Mouse (Mus musculus): ENCODE data around the gene Tas2r113.
"Not testable (repeated sequence)": the region's sequence is repeated elsewhere in the genome, so short reads cannot be mapped to it uniquely, and the experiment has no call there.

The Tas2r113 gene

DNA sequence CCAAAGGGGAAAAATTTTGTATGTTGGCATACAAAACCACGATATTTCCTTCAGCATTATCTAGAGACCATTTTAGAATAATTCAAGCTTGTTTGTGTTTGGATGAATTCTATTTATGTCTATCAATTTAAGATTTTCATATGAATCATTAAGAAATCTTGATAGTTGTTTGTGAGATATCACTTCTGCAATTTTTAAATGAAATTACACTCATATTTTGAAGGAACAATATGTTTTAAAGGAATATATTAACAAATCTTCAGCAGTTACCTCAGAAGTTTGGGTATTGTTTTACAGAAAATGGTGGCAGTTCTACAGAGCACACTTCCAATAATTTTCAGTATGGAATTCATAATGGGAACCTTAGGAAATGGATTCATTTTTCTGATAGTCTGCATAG, at the start of gene Tas2r113:
Tas2r113 (plus strand) TSS at position 301 of the 400 bp plus-strand sequence.
- in situ Hi-C loops (cut with MboI, MseI), result no loop called here

DNA sequence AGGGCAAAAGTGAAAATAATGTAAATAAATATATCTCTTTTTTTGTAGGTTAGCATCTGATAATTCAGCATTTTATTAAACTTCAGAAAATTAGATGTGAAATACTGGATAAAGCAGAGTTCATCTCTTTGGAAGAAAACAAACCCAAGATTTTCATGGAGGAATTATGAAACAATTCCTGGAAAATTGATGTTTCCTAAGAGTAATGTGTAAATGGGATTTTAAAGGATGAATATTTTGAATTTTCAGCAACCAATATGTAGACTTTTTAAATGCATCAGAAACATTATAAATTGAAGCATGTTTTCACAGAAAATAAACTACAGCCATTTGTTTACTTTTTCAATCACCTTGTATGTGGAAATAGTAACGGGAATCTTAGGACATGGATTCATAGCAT, 46.0 kb upstream of the Tas2r113 start, which contains the start of gene Tas2r123:
Tas2r123 (plus strand) TSS at position 301 of the 400 bp plus-strand sequence.
- in situ Hi-C loops (cut with MboI, MseI), result loop anchor here in 1 of 2 experiments (5.0 kb wide), 1 partner anchor 150 kb away; no protein-coding TSS in a partner anchor

GRCm38 (mm10) chr6:132855138-132855537, 37.7 kb upstream of the Tas2r113 start, which contains the start of gene Tas2r116:
Gene Tas2r116 (plus strand): TSS chr6:132855438.
- in situ Hi-C loops (cut with MboI, MseI), result no loop called here

DNA sequence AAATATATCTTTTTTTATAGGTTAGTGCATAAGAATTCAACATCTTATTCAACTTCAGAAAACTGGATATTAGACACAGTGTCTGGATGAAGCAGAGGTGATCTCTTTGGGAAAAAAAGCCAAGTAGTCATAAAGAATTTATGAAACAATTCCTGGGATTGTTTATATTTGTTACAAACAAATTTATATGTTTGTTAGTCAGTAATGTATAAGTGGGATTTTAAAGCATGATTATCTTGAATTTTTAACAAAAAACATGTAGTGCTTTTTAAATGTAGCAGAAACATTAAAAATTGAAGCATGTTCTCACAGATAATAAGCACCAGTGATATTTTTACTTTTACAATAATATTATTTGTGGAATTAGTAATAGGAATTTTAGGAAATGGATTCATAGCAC, 25.1 kb upstream of the Tas2r113 start, which contains the start of gene Tas2r110:
Tas2r110 (plus strand) TSS at position 301 of the 400 bp plus-strand sequence.
- in situ Hi-C loops (cut with MboI, MseI), result no loop called here

- in situ Hi-C loops (cut with MboI, MseI), result no loop called here
These were observed 16.5 kb downstream of the Tas2r113 start, which contains the start of gene Tas2r125 for GRCm38 (mm10) chr6:132909351-132909750. Gene Tas2r125 (plus strand): TSS chr6:132909651.

DNA sequence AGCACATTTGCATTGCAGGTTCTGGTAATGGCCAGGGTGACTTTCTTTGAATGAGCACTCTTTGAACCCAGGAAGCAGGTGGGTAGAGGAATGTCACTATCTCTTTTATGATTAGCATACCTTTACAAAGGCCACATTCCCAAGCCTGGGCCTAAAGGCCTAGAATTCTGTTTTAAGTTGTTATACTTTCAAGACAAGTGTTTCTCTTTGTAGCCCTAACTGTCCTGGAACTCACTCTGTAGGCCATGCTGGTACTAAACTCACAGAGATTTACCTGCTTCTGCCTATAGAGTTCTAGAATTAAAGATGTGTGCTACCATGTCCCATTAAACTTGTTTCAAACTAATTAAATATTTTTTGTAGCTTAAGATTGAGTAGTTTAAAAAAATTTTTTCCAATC, 48.6 kb downstream of the Tas2r113 start:
- in situ Hi-C loops (cut with MboI, MseI), result not testable (repeated sequence)

Data from T-helper 17 cell (primary cell).